Mouse (Mus musculus) cerebellum, adult 11-12 months (tissue): ENCODE results near the gene Wdr20.

ENCODE experiments used
- DNase-seq: peaks from one replicate; pipeline ENCODE4 v3.0.0; 2022

The Wdr20 gene

DNA sequence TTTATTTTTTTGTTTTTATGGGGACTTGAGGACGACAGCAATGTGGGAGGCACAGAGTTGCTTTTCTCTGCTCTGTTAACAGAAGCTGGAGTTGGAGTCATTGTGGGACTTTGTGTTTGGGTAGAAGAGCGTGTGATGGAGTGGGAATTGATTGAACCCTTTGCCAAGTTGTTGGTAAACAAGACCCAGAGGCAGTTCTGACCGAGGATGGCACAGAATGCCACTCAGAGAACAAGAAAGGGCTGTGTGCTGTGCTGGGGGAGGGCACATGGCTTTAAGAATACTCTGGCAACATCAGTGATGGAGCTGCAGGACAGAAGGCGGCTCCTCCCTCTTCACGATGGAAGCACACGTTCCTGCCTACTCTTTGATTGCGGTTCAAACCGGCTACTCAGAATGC, 43.4 kb downstream of the Wdr20 start:
- DNase-seq: peak; percentile 34

DNA sequence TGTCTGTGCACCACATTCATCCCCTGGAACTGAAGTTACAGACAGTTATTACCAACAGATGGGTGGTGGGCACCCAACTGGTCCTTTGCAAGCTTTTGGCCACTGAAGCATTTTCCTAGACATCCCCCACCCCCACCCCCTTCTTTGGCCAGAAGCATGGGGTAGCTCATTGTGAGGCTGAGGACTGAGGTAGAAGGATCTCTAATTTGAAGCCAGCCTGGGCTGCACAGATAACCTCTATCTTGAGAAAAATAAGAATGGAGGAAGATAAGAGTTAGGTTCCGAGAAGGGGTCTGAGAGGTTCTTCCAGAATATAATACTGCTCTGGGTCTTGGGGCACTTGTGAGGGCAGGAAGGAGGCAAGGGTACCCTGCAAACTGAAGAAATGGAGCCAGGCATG, 44.5 kb downstream of the Wdr20 start:
- DNase-seq: no peak

- no peak for DNase-seq
Observed at GRCm38 (mm10) chr12:110784211-110784610, 46.5 kb downstream of the Wdr20 start.

DNA sequence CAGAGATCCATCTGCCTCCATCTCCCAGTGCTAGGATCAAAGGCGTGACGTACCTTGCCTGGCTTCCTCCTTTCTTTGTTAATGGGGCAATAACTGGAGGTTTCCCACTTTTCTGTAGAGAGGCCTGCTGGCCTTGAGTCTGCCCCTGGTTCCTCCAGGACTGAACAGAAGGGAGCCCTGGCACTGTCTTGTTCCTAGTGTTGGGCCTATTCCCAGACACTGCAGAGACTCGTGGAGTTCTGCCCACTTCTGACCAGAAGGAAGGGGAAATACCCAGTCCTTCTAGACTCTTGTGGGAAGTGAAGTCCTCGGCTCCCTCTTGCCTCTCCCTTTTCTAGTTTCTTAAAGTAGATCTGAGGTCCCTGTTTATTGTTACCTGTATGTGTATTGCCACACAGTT, 48.5 kb downstream of the Wdr20 start:
- DNase-seq: peak; percentile 84

- no peak for DNase-seq
Observed at GRCm38 (mm10) chr12:110790580-110790979, 52.8 kb downstream of the Wdr20 start.

DNA sequence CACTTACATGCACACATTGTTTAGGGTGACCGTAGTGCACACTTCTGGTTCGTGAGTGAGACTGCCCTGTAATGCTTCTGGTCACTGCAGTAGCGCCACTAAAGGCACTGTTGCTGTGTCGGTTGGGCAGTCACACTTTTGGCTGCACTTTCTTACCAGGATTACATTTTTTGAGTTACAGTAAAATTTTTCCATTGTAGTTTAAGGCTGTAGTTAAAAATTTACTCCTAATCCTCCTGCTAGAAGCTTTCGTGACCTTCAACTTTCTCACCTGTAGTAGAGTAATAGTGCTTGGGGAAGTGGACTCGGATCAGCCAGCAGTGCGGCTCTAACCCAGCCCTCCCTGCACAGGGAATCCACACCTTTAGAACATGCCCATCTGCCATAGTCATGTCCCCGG, 53.3 kb downstream of the Wdr20 start:
- DNase-seq: no peak

DNA sequence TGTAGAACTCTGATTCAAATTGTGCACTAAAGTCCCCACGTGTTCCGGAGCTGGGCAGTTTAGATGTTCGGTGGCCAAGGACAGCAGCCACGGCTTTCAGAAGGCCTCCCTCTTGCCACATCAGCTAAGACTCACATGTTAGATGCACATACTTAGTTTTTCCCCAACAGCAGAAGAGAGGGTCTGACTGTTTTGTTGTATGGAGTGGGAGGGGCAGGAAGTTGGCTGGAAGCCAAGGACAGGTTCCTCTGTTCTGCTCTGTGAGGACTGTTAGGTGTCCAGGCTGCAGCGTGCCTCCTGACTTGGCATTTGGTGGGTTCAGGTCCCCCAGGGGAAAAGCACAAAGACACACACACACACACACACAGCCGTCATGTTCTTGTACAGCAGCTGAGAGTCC, 57.3 kb downstream of the Wdr20 start:
- DNase-seq: no peak

- no peak for DNase-seq
Observed at GRCm38 (mm10) chr12:110796748-110797147, 59.0 kb downstream of the Wdr20 start.

GRCm38 (mm10) chr12:110797202-110797601, 59.5 kb downstream of the Wdr20 start:
- no peak for DNase-seq

DNA sequence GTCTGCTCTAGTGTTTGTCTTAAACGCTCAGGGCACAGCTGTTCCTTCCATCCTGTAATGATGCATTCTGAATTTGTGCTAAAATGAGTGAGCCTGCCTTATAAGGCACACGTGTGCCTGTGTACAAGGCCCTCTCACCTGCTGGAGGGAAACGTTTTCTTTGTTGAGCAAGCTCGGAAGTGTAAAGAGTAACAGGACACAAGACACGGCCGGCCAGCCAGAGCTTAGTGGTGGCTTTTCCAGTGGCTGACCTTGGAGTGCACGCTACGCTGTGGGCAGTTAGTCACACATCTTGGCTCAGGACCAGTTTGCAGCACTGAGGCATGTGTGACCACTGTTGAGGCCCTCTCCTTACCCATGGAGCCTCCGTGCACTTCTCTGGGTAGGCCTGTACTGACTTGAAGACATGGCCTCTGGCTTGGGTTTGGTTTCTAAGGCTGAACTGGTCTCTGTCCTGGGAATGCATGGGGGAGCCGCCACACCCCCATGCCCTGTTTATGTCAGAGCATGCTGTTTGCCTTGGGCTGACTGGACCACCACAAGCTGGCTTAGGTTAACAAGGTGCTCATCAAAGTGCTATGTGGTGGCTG, 60.2 kb downstream of the Wdr20 start:
- no peak for DNase-seq

DNA sequence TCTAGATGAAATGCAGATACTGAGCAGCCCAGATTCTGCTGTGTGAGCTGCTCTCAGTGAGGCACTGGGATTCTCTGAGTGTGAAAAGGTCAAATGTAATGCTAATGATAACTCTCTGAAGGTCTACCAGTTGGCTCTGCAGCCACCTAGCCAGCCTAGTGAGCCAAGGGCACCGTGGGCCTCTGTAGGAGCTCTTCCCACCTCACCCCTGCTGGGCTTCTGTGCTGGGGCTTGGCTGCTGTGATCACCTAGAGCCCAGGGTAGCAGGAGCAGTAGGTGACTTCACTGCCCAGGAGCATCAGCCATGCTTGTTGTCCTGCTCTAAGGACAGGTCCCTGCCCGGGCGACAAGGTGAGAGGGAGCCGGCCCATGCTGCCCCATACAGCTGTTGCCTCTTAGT, 61.5 kb downstream of the Wdr20 start:
- DNase-seq: no peak

DNA sequence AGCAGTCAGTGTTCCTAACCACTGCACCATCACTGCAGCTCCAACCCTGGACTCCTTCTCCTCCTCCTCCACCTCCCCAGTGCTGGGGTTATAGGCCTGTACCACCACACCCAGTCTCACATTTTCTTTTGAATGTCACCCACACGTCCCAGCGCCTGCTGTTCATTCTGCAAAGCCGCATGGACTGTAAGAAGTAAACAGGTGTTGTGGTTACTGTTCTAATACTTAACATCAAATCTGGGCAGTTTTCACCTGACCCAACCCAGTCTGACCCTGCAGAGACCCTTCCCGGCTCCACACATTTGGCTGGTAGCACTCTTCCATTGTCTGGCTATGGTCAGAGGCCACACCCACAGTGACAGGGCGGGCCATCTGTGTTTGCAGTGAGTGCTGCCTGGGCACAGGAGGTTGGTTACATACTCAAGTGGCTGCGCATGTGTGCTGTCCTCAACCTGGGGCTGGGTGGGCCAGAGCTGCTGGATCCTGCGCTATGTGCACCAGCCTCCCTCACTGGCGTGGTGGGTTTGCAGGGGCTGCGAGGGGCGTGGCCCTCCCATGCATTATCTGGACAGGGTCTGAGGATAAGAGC, 64.2 kb downstream of the Wdr20 start:
- DNase-seq: no peak

GRCm38 (mm10) chr12:110802674-110803297, 65.0 kb downstream of the Wdr20 start:
- no peak for DNase-seq

GRCm38 (mm10) chr12:110804261-110804660, 66.5 kb downstream of the Wdr20 start:
- peak; percentile 33 for DNase-seq

- no peak for DNase-seq
Observed at GRCm38 (mm10) chr12:110806301-110806970, 68.7 kb downstream of the Wdr20 start.

DNA sequence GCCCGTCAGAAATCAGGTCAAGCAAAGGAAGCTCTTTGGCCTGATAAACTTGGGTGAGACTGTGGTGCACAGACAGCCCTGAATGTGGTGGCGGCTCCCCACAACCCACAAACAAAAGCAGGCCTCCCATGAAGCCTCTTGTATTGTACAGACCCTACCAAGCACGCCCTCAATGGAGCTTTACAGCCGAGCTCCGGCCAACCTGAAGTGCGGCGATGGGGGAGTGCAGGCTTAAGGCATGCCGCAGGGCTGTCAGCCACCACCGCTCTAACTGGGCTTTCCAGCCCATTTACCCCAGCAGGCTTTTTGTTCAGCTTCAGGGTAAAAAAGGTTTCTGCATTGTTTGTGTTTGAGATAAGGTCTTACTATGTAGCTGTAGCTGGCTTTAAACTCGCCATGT, 70.7 kb downstream of the Wdr20 start:
- DNase-seq: no peak

- no peak for DNase-seq
Observed at GRCm38 (mm10) chr12:110808848-110809247, 71.1 kb downstream of the Wdr20 start.

- no peak for DNase-seq
Observed at GRCm38 (mm10) chr12:110813132-110813531, 75.4 kb downstream of the Wdr20 start.

DNA sequence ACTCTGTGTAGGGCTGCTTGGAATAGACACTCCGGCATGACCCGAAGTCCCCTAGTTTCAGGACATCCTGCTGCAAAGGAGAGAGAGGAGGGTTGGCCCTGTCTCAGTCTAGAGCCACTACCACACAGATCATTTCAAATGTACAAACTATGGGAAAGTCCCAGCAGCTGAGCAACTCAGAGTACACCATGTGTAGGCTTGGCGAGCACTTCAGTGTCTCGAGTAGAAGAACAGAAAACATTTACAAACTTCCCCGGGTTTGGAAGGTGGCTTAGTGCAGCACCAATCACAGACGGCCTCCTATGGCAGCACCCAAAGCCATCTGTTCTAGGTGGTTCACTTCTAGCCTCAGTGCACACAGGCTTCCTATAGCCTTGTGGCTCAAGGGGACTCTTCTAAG, 75.9 kb downstream of the Wdr20 start:
- no peak for DNase-seq

DNA sequence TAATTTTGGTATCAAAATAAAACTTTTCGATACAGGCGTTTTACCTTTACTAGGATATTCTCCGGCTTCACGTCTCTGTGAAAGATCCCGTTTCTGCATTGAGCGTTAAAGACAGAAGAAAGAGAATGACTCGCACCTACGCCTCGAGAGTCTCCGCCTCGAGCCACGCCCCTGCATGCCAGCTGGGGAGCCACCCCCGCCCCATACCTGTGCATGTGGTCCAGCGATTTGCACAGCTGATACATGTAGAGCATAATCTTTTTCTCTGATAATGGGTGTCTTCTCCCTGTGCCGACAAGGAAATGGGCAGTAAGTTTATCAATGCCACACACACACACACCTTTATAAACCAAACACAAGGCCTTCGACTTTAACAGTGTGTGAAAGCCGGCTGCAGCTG, 77.2 kb downstream of the Wdr20 start:
- DNase-seq: no peak

DNA sequence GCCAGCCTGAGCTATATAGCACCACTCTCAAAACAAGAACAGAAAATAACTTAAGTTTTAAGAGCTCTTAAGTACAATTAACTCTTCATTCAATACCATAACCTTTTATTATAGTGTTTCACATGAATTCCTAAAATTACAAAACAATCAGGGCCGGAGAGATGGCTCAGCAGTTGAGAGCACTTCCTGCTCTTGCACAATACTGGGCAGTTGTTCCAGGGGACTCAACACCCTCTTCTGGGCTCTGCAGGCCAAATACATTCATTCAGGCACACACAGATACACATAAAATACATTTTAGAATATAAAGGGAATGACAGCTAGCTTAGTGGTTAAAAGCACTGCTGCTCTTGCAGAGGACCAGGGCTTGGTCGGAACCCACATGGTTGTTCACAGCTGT, 79.1 kb downstream of the Wdr20 start:
- no peak for DNase-seq

- no peak for DNase-seq
Observed at GRCm38 (mm10) chr12:110819367-110819766, 81.6 kb downstream of the Wdr20 start.

GRCm38 (mm10) chr12:110821787-110822186, 84.0 kb downstream of the Wdr20 start:
- DNase-seq: no peak

- DNase-seq: no peak
Observed at GRCm38 (mm10) chr12:110822366-110822765, 84.6 kb downstream of the Wdr20 start.
